Mouse (Mus musculus) bone marrow, adult 2 months (tissue): ENCODE measurements at regions not wholly inside any gene's neighbourhood (a gene's known extent, or its start where the extent isn't known, plus 50 kb on each side); places are given as distances from the start of the nearest gene placed in this dataset.
A peak's percentile ranks its signal among the peaks of the same experiment; 100 is the strongest.

Experiments
- CTCF ChIP-seq: fragments of 200-500 bp; IDR thresholded peaks from 2 replicates; pipeline ENCODE4 v1.5.1; 2011; ENCODE audit warnings: low read length, control low read depth; ENCODE audit not compliant: control insufficient read depth, insufficient read depth
- POLR2A ChIP-seq: fragments of 200-500 bp; IDR thresholded peaks from 2 replicates; pipeline ENCODE4 v1.6.1; 2011; ENCODE audit warnings: low read depth, mild to moderate bottlenecking, control low read depth, low read length, borderline replicate concordance; ENCODE audit not compliant: control insufficient read depth

GRCm38 (mm10) chr14:60513560-60513959, 120.2 kb upstream of the Spata13 start:
- TF ChIP-seq CTCF = peak; percentile 21; the same call in 1 of the 2 replicates
- no peak for TF ChIP-seq POLR2A
